Mouse (Mus musculus) ovary, postnatal 36 days (tissue): Measurements from ENCODE around the gene Stk31.
"Not testable (repeated sequence)": the region's sequence is repeated elsewhere in the genome, so short reads cannot be mapped to it uniquely, and the experiment has no call there.

Experiments used
- DNase-seq: peaks from one replicate; pipeline ENCODE4 v3.0.0; 2022; ENCODE audit warnings: low spot score, mixed read lengths

The Stk31 gene

DNA sequence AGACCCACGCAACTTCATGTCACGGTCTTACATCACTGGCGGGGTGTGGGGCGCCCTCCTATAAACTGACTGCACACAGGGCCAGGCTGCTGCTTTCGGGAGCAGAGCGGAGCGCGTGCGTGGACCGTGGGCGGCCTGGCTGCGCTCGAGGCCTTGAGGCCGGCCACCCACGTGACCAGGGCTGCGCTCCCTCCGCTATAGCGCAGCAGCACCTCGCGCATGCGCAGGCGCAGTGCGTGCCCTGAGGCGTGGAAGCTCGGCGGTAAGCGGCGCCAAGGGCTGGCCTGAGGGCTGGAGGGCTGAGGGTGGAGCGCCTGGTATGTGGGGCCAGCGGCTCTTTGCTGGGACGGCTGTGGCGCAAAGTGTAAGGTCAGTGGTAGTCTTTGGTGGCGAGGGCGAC is at the start of gene Stk31:
Gene Stk31 (plus strand): TSS at position 289 of the 400 bp plus-strand sequence.
- DNase-seq = no peak

DNA sequence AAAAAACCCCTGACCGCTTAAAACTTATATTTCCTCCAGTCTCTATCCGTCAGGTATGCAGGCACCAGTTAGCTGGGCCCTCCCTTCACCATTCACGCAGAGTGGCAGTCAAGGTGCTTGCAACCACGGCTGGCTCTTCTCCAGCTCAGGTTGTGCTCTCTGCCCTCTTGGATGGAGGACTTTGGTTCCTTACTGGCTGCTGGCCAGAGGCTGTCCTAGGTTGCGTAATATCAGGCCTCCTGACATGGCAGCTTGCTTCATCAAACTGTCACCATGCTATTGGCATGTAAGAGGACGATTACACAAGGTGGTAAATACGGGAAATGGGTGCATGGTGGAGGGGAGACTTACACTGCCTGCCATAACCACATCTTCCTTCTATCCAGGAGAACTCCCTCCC is 45.6 kb upstream of the Stk31 start:
- DNase-seq = no peak

GRCm38 (mm10) chr6:49354613-49355012 is 40.8 kb upstream of the Stk31 start:
- no peak for DNase-seq

GRCm38 (mm10) chr6:49355171-49355570 is 40.2 kb upstream of the Stk31 start:
- DNase-seq = no peak

GRCm38 (mm10) chr6:49360420-49360819 is 35.0 kb upstream of the Stk31 start:
- DNase-seq = no peak

DNA sequence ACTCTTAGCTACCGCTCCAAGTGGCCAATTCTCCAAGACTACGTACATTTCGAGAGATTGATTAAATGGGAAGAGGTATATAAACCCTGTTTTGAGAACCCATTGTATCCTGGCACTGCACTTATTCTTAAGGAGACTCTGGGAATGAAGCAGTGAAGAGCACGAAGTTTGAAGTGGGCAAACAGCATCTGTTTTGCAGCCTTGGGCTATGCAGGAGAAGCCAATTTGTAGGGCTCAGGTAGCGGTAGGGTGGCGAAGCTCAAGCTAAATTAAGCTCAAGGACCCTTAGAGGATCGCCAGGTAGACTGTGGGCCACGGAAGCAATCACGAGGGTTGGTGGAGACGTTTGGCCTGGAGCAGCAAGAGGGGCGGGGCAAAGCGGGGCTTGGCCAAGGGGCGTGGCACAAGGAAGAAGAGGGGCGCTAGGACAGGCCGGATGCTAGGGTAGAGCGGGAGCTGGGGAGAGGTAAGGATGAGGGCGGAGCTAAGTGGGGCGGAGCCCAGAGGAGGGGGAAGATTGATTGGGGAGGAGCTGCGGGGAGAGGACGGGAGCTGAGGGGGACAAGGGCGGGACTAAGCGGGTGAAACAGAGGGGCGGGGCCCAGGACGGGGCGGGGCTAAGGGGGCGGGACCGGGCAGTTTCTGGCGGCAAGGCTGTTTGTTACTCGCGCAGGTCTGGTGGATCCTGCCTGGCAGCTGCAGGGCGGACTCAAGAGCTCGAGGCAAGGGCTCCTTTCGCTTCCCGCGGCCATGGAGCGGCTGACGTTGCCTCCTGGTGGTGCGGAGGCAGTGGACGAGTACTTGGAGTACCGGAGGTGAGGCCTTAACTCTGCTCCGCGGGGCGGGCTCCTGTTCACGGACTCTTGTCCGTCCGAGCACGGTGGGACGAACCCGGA is 28.0 kb upstream of the Stk31 start, which contains the start of gene Fam221a:
Gene Fam221a (plus strand): TSS at position 581 of the 896 bp plus-strand sequence.
- DNase-seq = peak; percentile 84

GRCm38 (mm10) chr6:49368212-49368611 is 27.2 kb upstream of the Stk31 start:
- DNase-seq = no peak

GRCm38 (mm10) chr6:49372705-49373104 is 22.7 kb upstream of the Stk31 start:
- no peak for DNase-seq

DNA sequence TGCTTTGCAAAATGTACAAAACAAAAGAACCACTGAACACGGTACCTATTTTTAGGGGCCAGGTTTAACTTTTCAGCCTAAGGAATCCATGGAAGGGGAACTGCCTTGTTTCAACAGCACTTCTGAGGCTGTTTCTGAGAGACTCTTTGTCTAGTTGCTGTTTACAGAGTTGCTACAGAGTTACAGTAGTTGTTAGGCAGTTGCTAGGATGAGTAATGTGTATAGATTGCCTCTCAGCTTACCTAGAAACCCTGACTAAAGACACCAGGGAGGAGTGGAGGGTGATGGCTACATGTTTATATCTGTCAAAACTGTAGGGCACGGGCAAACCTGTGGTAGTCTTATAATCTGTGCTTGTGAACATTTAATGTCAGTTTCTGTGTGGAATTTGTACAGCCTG is 21.5 kb upstream of the Stk31 start:
- DNase-seq = no peak

GRCm38 (mm10) chr6:49378328-49378727 is 17.1 kb upstream of the Stk31 start:
- DNase-seq = no peak

- no peak for DNase-seq
Measured at GRCm38 (mm10) chr6:49394276-49394675, 1.1 kb upstream of the Stk31 start.

- DNase-seq = no peak
Measured at GRCm38 (mm10) chr6:49397466-49397865, 2.1 kb downstream of the Stk31 start.

DNA sequence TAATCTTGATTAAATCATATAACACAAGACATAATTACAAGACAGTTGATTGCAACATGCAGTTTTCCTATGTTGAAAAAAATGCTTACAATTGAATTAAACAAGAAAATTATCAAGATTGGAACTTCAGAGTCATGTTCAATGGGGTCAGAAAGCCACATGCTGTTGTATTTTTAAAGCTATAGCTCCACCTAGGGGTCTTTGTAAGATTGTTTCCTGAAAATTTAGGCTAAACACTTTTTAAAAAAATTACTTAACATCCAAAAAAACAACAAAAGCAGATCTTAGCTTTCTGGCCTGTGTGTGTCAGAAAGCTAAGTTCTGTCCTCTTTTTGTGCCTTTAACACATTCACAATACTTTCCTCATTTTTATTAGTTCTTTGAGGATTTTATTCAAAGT is 3.0 kb downstream of the Stk31 start:
- no peak for DNase-seq

DNA sequence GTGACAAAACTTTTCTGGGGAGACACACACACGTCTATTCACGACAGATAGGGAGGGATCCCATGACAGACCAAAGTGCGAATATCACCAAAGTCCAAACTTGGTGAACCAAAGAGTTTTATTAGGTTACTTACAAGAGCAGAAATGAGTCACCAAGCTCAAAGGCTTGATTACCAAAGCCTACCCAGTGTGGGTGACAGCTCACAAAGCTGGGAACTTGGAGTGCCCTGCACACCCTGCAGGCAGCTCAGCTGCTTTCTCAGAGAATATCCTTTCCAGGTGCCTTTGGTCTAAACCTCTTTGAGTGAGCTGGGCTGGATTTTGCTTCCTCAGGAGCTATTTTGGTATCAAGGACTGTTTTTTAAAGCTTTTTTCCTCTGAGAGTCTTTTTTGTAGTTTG is 15.4 kb downstream of the Stk31 start:
- DNase-seq = no peak

DNA sequence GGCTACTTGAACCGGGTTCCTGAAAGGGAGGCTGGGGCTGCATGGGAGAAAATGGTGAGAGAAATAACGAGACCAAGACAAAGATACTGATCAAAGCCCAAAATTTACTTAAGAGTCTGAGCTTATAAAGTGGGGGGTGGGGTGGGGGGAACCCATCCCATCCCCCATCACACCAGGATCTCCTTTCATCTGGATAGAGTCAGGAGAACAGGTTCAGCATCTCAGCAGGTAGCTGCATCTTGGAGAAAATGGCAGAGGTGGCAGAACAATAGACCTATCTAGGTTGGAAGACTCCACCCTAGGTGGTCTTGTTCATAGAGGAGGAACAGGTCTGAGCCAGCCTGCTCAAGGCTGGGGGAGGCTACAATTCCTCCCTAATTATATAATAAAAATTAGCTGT is 17.6 kb downstream of the Stk31 start:
- DNase-seq = not testable (repeated sequence)

GRCm38 (mm10) chr6:49415971-49416370 is 20.6 kb downstream of the Stk31 start:
- DNase-seq = no peak

- DNase-seq = no peak
Measured at GRCm38 (mm10) chr6:49437306-49437705, 41.9 kb downstream of the Stk31 start.

DNA sequence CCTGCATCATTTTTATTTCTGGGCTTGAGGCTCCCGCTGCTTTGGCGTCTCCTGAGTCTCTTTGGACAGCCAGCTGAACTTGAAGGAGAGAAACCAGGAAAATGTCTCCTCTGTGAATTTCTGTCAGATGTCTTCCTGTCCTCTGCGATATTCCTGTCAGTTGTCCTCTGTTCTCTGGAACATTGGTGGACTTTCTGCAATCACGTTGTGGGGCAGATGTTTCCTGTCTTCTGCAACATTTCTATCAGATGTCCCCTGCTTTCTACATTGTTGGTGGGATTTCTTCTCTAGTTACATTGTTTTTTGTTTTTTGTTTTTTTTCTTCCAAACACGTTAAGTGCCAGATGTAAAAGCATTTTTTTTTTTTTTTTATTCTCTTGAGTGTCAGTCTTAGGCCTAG is 62.7 kb downstream of the Stk31 start:
- DNase-seq = no peak

DNA sequence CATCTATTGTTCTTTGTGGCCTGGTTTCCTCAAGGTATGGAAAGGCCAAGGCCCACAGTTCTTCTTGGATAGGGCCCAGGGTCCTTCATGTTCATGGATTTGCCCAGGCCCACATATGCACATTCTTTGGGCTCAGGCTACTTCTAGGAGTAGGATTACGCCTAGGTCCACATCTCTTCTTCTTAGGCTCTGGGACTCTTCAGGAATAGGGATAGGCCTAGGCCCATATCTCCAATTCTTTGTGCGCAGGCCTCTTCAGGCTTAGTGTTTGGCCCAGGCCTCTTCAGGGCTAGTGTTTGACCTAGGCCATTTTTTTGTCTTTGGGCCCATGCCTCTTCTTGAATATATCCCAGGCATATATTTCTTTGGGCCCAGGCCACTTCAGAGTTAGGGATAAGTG is 87.8 kb downstream of the Stk31 start:
- DNase-seq = no peak

DNA sequence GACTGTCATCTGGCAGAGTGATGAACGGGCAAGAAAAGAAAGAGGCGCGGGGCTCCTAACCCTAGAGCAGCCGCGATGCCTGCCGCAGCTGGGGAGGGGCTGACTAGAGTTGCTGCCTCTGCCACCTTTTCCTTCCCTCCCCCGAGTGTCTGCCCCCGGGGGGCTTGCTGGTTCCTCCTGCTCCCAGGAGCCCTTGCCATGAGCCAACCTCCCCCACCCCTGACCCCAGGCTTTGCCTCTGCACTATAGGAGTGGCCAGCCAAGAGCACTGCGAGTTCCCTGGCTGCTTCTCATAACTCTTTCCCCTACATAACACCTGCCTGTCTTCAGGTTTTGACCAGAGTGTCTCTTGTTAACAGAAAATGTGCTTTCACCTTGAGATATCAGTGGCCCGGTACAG is 96.1 kb downstream of the Stk31 start:
- no peak for DNase-seq

DNA sequence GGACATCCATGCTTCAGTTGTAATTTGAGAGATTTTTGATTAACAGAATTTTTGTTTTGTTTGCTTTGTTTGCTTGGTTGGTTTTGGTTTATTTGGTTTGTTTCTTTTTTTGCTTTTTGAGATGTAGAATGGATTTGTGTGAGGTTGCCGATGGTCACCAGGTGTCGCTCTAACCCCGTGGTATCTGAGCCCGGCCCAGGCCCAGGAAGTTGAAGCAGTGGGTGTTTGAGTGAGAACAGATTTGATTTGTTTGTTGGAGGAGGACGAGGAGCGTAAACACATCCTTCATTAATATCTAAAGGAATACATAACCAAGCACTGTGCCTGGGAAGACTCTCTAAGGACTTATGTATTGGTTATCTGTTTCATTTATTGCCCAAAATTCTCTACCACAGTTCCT is 123.6 kb downstream of the Stk31 start:
- peak; percentile 58 for DNase-seq
